Mouse (Mus musculus) small intestine, adult 2 months (tissue): ENCODE measurements around the gene 9030624G23Rik.
"Not testable (repeated sequence)": the region's sequence is repeated elsewhere in the genome, so short reads cannot be mapped to it uniquely, and the experiment has no call there.

ENCODE experiments used
- CTCF ChIP-seq: fragments of 200-500 bp; IDR thresholded peaks from 2 replicates; pipeline ENCODE4 v1.5.1; 2012; ENCODE audit warnings: low read depth, mild to moderate bottlenecking, control low read depth, inconsistent platforms, low read length, moderate library complexity, mixed read lengths; ENCODE audit not compliant: insufficient replicate concordance, insufficient read length; ENCODE audit errors: extremely low read depth
- POLR2A ChIP-seq: fragments of 200-500 bp; IDR thresholded peaks from 2 replicates; pipeline ENCODE4 v1.6.1; 2012; ENCODE audit warnings: low read depth, mild to moderate bottlenecking, control low read depth, inconsistent platforms, low read length, moderate library complexity

DNA sequence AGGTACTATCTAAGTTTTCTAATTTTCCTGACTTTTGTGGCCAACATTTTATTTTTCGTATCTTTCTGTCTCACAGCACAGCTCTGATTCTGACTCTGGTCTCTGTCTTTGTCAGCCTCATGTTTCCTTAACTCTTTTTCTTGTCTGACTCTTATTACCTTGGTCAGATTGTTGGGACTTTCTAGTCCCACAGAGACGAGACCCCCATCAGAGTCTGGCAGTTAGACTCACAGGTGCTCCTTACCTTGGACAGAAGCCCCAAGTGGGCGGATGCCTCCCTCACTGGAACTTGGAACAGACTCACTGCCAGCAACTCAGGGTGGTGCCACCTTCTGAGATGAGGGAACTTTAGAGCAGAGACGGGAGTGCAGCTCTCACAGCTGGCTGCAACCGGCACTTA lies 13.9 kb downstream of the 9030624G23Rik start:
- not testable (repeated sequence) for TF ChIP-seq CTCF, POLR2A
